Mouse (Mus musculus): ENCODE results near the gene Lap3. TPM values are rescaled to one million over a fixed set of nuclear protein-coding genes. Genes with fewer than 3 reads are reported as not detected.

The Lap3 gene
- total RNA-seq (2021): 10 to 100 TPM; 71.6 to 79.9 TPM
- long read RNA-seq, experiment 1, transcript Lap3-201 (13 exons, 2,267 nt): major isoform, 103 of 105 reads
- long read RNA-seq, experiment 1, partial matches to known transcripts: 1 of 105 reads
- long read RNA-seq, experiment 1, other reads (novel, unspliced or antisense): 1 of 105 reads
- long read RNA-seq, experiment 2, transcript Lap3-201 (13 exons, 2,267 nt): major isoform, 102 of 106 reads
- long read RNA-seq, experiment 2, partial matches to known transcripts: 1 of 106 reads
- long read RNA-seq, experiment 2, other reads (novel, unspliced or antisense): 2 of 106 reads

- peak; percentile 99 to 100 for DNase-seq (ENCODE audit: low spot score in 2 of 2)
Observed at GRCm38 (mm10) chr5:45493191-45494092, at the start of gene Lap3. Gene Lap3, plus strand, starts transcription at chr5:45493374.

GRCm38 (mm10) chr5:45444130-45444832 is 48.9 kb upstream of the Lap3 start:
- DNase-seq (ENCODE audit: low spot score in 2 of 2): no peak

GRCm38 (mm10) chr5:45448676-45449075 is 44.5 kb upstream of the Lap3 start:
- no peak for DNase-seq (ENCODE audit: low spot score in 2 of 2)

- DNase-seq (ENCODE audit: low spot score in 2 of 2): no peak
Observed at GRCm38 (mm10) chr5:45449206-45449605, 44.0 kb upstream of the Lap3 start.

GRCm38 (mm10) chr5:45449831-45450716 is 43.1 kb upstream of the Lap3 start, which contains the start of gene Qdpr:
Gene Qdpr, minus strand, starts transcription at chr5:45450236.
- DNase-seq (ENCODE audit: low spot score in 2 of 2): peak; percentile 86 to 96

GRCm38 (mm10) chr5:45453451-45453850 is 39.7 kb upstream of the Lap3 start, which contains the start of gene Clrn2:
Gene Clrn2, plus strand, starts transcription at chr5:45453751.
- no peak for DNase-seq (ENCODE audit: low spot score in 2 of 2)

GRCm38 (mm10) chr5:45454456-45454855 is 38.7 kb upstream of the Lap3 start:
- DNase-seq (ENCODE audit: low spot score in 2 of 2): no peak

GRCm38 (mm10) chr5:45472880-45473450 is 20.2 kb upstream of the Lap3 start:
- no peak for DNase-seq (ENCODE audit: low spot score in 2 of 2)

- DNase-seq (ENCODE audit: low spot score in 2 of 2): no peak
Observed at GRCm38 (mm10) chr5:45473521-45473920, 19.7 kb upstream of the Lap3 start.

GRCm38 (mm10) chr5:45474215-45474614 is 19.0 kb upstream of the Lap3 start:
- no peak for DNase-seq (ENCODE audit: low spot score in 2 of 2)

- no peak for DNase-seq (ENCODE audit: low spot score in 2 of 2)
Observed at GRCm38 (mm10) chr5:45474758-45475157, 18.4 kb upstream of the Lap3 start.

GRCm38 (mm10) chr5:45475771-45476170 is 17.4 kb upstream of the Lap3 start:
- DNase-seq (ENCODE audit: low spot score in 2 of 2): no peak

GRCm38 (mm10) chr5:45476288-45476687 is 16.9 kb upstream of the Lap3 start:
- DNase-seq (ENCODE audit: low spot score in 2 of 2): no peak

GRCm38 (mm10) chr5:45477601-45478000 is 15.6 kb upstream of the Lap3 start:
- no peak for DNase-seq (ENCODE audit: low spot score in 2 of 2)

- no peak for DNase-seq (ENCODE audit: low spot score in 2 of 2)
Observed at GRCm38 (mm10) chr5:45480066-45480465, 13.1 kb upstream of the Lap3 start.

- no peak for DNase-seq (ENCODE audit: low spot score in 2 of 2)
Observed at GRCm38 (mm10) chr5:45481125-45481524, 12.0 kb upstream of the Lap3 start.

- DNase-seq (ENCODE audit: low spot score in 2 of 2): no peak
Observed at GRCm38 (mm10) chr5:45482607-45483006, 10.6 kb upstream of the Lap3 start.

- DNase-seq (ENCODE audit: low spot score in 2 of 2): no peak
Observed at GRCm38 (mm10) chr5:45483654-45484053, 9.5 kb upstream of the Lap3 start.

GRCm38 (mm10) chr5:45491776-45492175 is 1.4 kb upstream of the Lap3 start:
- no peak for DNase-seq (ENCODE audit: low spot score in 2 of 2)

- DNase-seq (ENCODE audit: low spot score in 2 of 2): no peak
Observed at GRCm38 (mm10) chr5:45494093-45494755, 1.1 kb downstream of the Lap3 start.

Data from gastrocnemius, postnatal 4 days (tissue).